Mouse (Mus musculus): ENCODE measurements around the gene Spsb4.

DNA sequence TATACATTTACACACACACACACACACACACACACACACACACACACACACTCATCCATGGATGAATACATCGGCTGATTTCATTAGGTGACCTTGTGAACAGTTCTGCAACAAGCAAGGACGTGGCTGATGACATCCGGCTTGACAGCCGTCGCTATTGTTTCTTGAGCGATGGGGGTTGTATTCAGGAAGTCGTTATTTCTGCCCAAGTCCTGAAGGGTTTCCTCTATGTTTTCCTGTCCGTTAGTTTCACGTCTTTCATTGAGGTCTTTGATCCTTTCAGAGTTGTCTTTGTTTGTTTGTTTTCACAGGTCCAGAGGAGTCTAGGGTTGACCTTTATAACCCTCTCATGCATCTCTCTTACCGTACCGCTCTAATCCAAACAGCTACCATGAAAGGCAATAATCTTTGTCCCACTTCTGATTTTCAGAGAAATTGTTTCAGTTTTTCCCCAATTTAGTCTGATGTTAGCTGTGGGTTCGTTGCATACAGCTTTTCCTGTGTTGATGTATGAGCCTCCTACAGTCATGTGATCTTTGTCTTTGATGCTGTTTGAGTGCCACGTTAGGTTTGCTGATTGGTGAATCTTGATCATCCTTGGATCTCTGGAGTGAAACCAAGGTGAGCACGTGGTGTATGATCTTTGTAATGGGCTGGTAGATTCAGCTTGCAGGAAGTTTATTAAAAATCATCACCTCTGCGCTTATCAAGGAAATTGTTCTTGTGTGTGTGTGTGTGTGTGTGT lies 82.9 kb downstream of the Spsb4 start:
- no peak for TF ChIP-seq POLR2A (IDR thresholded peaks at IDR 0.05; ENCODE audit: low read depth, low read length)
- TF ChIP-seq CTCF (IDR thresholded peaks at IDR 0.05; ENCODE audit: extremely low read depth, insufficient read length, insufficient replicate concordance, low read depth, low read length), result no peak

Data from small intestine, adult 2 months (tissue).